Mouse (Mus musculus): ENCODE measurements around the gene Ppp3cb. TPM values are rescaled to one million over a fixed set of nuclear protein-coding genes. Genes with fewer than 3 reads are reported as not detected.
"Not testable (repeated sequence)": the region's sequence is repeated elsewhere in the genome, so short reads cannot be mapped to it uniquely, and the experiment has no call there.

The Ppp3cb gene
- 62.6 and 71.6 TPM in 2 replicates for total RNA-seq (2021)
- long read RNA-seq, experiment 1, partial matches to known transcripts = 5 of 13 reads
- long read RNA-seq, experiment 1, other reads (novel, unspliced or antisense) = 4 of 13 reads
- long read RNA-seq, experiment 2, partial matches to known transcripts = 5 of 18 reads
- long read RNA-seq, experiment 2, other reads (novel, unspliced or antisense) = 5 of 18 reads

GRCm38 (mm10) chr14:20546415-20546814, at the start of gene Ppp3cb:
TSS of gene Ppp3cb (minus strand) at chr14:20546573.
- DNase-seq = peak; percentile 91

- no peak for DNase-seq
Measured at GRCm38 (mm10) chr14:20595781-20596180, 49.4 kb upstream of the Ppp3cb start.

- no peak for DNase-seq
Measured at GRCm38 (mm10) chr14:20587458-20587857, 41.1 kb upstream of the Ppp3cb start.

- DNase-seq = peak; percentile 7
Measured at GRCm38 (mm10) chr14:20578822-20579407, 32.5 kb upstream of the Ppp3cb start.

GRCm38 (mm10) chr14:20576179-20576578, 29.8 kb upstream of the Ppp3cb start:
- DNase-seq = peak; percentile 88

- DNase-seq = not testable (repeated sequence)
Measured at GRCm38 (mm10) chr14:20573196-20573595, 26.8 kb upstream of the Ppp3cb start.

- DNase-seq = no peak
Measured at GRCm38 (mm10) chr14:20565256-20566021, 19.1 kb upstream of the Ppp3cb start.

GRCm38 (mm10) chr14:20564692-20565091, 18.3 kb upstream of the Ppp3cb start:
- DNase-seq = peak; percentile 13

- no peak for DNase-seq
Measured at GRCm38 (mm10) chr14:20561897-20562296, 15.5 kb upstream of the Ppp3cb start.

GRCm38 (mm10) chr14:20550136-20550535, 3.8 kb upstream of the Ppp3cb start:
- no peak for DNase-seq

GRCm38 (mm10) chr14:20545529-20546331, 643 bp downstream of the Ppp3cb start:
- DNase-seq = peak; percentile 98

GRCm38 (mm10) chr14:20544467-20545411, 1.6 kb downstream of the Ppp3cb start:
- no peak for DNase-seq

- no peak for DNase-seq
Measured at GRCm38 (mm10) chr14:20529643-20530042, 16.7 kb downstream of the Ppp3cb start.

- no peak for DNase-seq
Measured at GRCm38 (mm10) chr14:20520179-20520578, 26.2 kb downstream of the Ppp3cb start.

GRCm38 (mm10) chr14:20508424-20508823, 37.9 kb downstream of the Ppp3cb start:
- DNase-seq = peak; percentile 16

- no peak for DNase-seq
Measured at GRCm38 (mm10) chr14:20502966-20503365, 43.4 kb downstream of the Ppp3cb start.

GRCm38 (mm10) chr14:20499982-20500381, 46.4 kb downstream of the Ppp3cb start:
- DNase-seq = no peak

GRCm38 (mm10) chr14:20496603-20497002, 49.8 kb downstream of the Ppp3cb start, which contains the start of gene Mss51:
TSS of gene Mss51 (minus strand) at chr14:20496901.
- DNase-seq = no peak

GRCm38 (mm10) chr14:20486031-20486430, 60.3 kb downstream of the Ppp3cb start:
- no peak for DNase-seq

- no peak for DNase-seq
Measured at GRCm38 (mm10) chr14:20482051-20482751, 64.2 kb downstream of the Ppp3cb start.

- DNase-seq = peak; percentile 32
Measured at GRCm38 (mm10) chr14:20481211-20481610, 65.2 kb downstream of the Ppp3cb start.
